Mouse (Mus musculus) ES-E14 (cell line): ENCODE results near the gene Tnfrsf13c.

Experiments
- CHD2 ChIP-seq: IDR thresholded peaks from 2 replicates; pipeline ENCODE4 v1.6.1; 2014; ENCODE audit warnings: mild to moderate bottlenecking, low read depth, low read length, inconsistent platforms
- HCFC1 ChIP-seq: IDR thresholded peaks from 2 replicates; pipeline ENCODE4 v1.6.1; 2012; ENCODE audit warnings: low read length, inconsistent platforms, borderline replicate concordance; ENCODE audit not compliant: insufficient read depth
- MAFK ChIP-seq: IDR thresholded peaks from 2 replicates; pipeline ENCODE4 v1.6.1; 2014; ENCODE audit warnings: mild to moderate bottlenecking, low read depth, low read length, inconsistent platforms; ENCODE audit not compliant: insufficient read depth
- ZC3H11A ChIP-seq: IDR thresholded peaks from 2 replicates; pipeline ENCODE4 v1.6.1; 2012; ENCODE audit warnings: low read depth, mild to moderate bottlenecking, inconsistent platforms, low read length, borderline replicate concordance
- ZNF384 ChIP-seq: IDR thresholded peaks from 2 replicates; pipeline ENCODE4 v1.6.1; 2012; ENCODE audit warnings: low read depth, low read length, inconsistent platforms

DNA sequence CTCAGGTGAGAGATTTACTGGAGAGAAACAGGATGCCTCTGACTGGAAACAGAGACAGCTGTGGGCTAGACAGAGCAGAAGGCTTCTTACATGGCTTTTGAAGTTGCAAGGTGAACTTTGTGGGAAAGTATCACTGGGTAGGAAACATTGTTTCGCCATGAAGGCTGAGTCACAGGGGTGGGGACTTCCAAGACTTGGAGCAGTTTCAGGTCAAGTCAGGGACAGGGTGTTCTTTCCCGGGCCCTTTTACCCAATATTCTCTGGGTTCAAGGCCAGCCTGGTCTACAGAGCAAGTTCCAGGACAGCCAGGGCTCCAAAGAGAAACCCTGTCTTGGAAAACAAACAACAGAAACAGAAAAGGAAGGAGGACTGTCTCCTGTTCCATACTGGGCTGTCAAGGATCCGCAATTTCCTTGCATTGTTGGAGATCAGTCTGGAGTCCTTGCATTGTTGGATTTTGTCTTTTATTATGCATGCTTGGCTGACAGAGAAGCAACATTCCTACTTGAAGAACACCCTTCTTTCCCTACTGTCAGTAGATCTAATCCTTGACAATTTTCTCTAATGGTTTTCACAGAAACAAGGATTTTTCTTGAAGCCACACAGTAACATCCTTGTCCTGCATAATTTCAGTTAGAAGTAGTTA lies 23.1 kb upstream of the Tnfrsf13c start:
- TF ChIP-seq MAFK (peak; percentile 53; the same call in 1 of the 2 replicates), ZC3H11A (no peak), ZNF384 (no peak), CHD2 (no peak), HCFC1 (no peak)
